Mouse (Mus musculus) embryonic stem cell, embryonic (primary cell): ENCODE data around the gene Spata13.

Experiments
- CTCF ChIA-PET, 4 experiments: fragments of 300-600 bp in 2 of 4; fragments of 350-600 bp in 2 of 4; sonication (Branson Sonifier 250); formaldehyde crosslinking; loops; one replicate each; lab custom pipeline; 2022; ENCODE audit warnings: inconsistent platforms in 2 of 4; lab: Charles Lee
- POLR2A ChIA-PET, 4 experiments: fragments of 300-600 bp in 2 of 4; fragments of 350-600 bp in 2 of 4; sonication (Branson Sonifier 250); formaldehyde crosslinking; loops; one replicate each; lab custom pipeline; 2022; ENCODE audit warnings: antibody characterized with exemption in 4 of 4, inconsistent platforms in 1 of 4; lab: Charles Lee

The Spata13 gene

GRCm38 (mm10) chr14:60690631-60691030, 56.8 kb downstream of the Spata13 start:
- POLR2A ChIA-PET, result no interaction called here

GRCm38 (mm10) chr14:60693122-60693536, 59.3 kb downstream of the Spata13 start:
- POLR2A ChIA-PET, result interaction anchor here in 1 of 4 experiments (1.0 to 1.2 kb wide), 2 partner anchors 15 to 69 kb away, joined by 3 to 4 read pairs; no protein-coding TSS in a partner anchor
- CTCF ChIA-PET, result interaction anchor here in 3 of 4 experiments (0.8 to 2.4 kb wide), 7 partner anchors 16 to 1080 kb away, joined by 3 to 13 read pairs (median 5); no protein-coding TSS in a partner anchor

More at GRCm38 (mm10) chr14:60690631-60691030, 56.8 kb downstream of the Spata13 start:
- CTCF ChIA-PET, result interaction anchor here in 3 of 4 experiments (0.8 to 2.3 kb wide), 8 partner anchors 79 to 176 kb away, joined by 3 to 11 read pairs (median 4); no protein-coding TSS in a partner anchor

- CTCF ChIA-PET, result interaction anchor here (0.5 to 2.4 kb wide), 11 partner anchors 10 to 1080 kb away, joined by 3 to 13 read pairs (median 4); no protein-coding TSS in a partner anchor
- POLR2A ChIA-PET, result interaction anchor here in 1 of 4 experiments (0.6 to 1.2 kb wide), 3 partner anchors 15 to 1096 kb away, joined by 3 to 4 read pairs (median 3); partner anchors contain the start of gene Cdadc1
Measured at GRCm38 (mm10) chr14:60693666-60694065, 59.9 kb downstream of the Spata13 start.

- ChIA-PET POLR2A (interaction anchor here in 1 of 4 experiments (0.6 kb wide), 1 partner anchor 1097 kb away, joined by 3 read pairs; the partner anchor contains the start of gene Cdadc1), CTCF (interaction anchor here in 2 of 4 experiments (0.7 to 2.4 kb wide), 7 partner anchors 77 to 1081 kb away, joined by 3 to 13 read pairs (median 4); no protein-coding TSS in a partner anchor)
Measured at GRCm38 (mm10) chr14:60694215-60694997, 60.6 kb downstream of the Spata13 start.

- ChIA-PET CTCF (interaction anchor here in 3 of 4 experiments (0.6 to 1.7 kb wide), 6 partner anchors 72 to 184 kb away, joined by 3 to 8 read pairs (median 3); no protein-coding TSS in a partner anchor), POLR2A (interaction anchor here in 2 of 4 experiments (0.6 to 1.2 kb wide), 3 partner anchors 14 to 41 kb away, joined by 3 to 4 read pairs (median 4); no protein-coding TSS in a partner anchor)
Measured at GRCm38 (mm10) chr14:60697351-60697750, 63.5 kb downstream of the Spata13 start.

GRCm38 (mm10) chr14:60698980-60699379, 65.2 kb downstream of the Spata13 start:
- ChIA-PET CTCF (interaction anchor here in 1 of 4 experiments (1.0 kb wide), 1 partner anchor 72 kb away, joined by 4 read pairs; no protein-coding TSS in a partner anchor), POLR2A (interaction anchor here in 1 of 4 experiments (0.9 kb wide), 1 partner anchor 11 kb away, joined by 3 read pairs; no protein-coding TSS in a partner anchor)

GRCm38 (mm10) chr14:60702377-60703140, 68.8 kb downstream of the Spata13 start:
- ChIA-PET POLR2A (interaction anchor here in 2 of 4 experiments (0.9 to 1.5 kb wide), 5 partner anchors 8 to 61 kb away, joined by 3 to 6 read pairs (median 4); no protein-coding TSS in a partner anchor), CTCF (interaction anchor here in 1 of 4 experiments (0.7 to 1.5 kb wide), 3 partner anchors 13 to 189 kb away, joined by 3 to 5 read pairs (median 4); no protein-coding TSS in a partner anchor)

GRCm38 (mm10) chr14:60704510-60704909, 70.7 kb downstream of the Spata13 start:
- CTCF ChIA-PET, result interaction anchor here in 1 of 4 experiments (0.6 kb wide), 1 partner anchor 59 kb away, joined by 3 read pairs; no protein-coding TSS in a partner anchor
- POLR2A ChIA-PET, result interaction anchor here in 1 of 4 experiments (1.0 kb wide), 1 partner anchor 442 kb away, joined by 3 read pairs; no protein-coding TSS in a partner anchor

- ChIA-PET CTCF (no interaction called here), POLR2A (no interaction called here)
Measured at GRCm38 (mm10) chr14:60704961-60705360, 71.2 kb downstream of the Spata13 start.

- ChIA-PET POLR2A (interaction anchor here in 3 of 4 experiments (0.6 to 1.4 kb wide), 6 partner anchors 16 to 1275 kb away, joined by 3 to 7 read pairs (median 3); partner anchors contain the start of gene Mipep (in 1 of the 3)), CTCF (interaction anchor here in 2 of 4 experiments (1.0 to 1.4 kb wide), 2 partner anchors 186 to 195 kb away, joined by 3 read pairs; no protein-coding TSS in a partner anchor)
Measured at GRCm38 (mm10) chr14:60709192-60709591, 75.4 kb downstream of the Spata13 start.

- CTCF ChIA-PET, result interaction anchor here in 2 of 4 experiments (1.0 to 1.4 kb wide), 2 partner anchors 186 to 196 kb away, joined by 3 read pairs; no protein-coding TSS in a partner anchor
- POLR2A ChIA-PET, result interaction anchor here in 2 of 4 experiments (1.1 to 1.4 kb wide), 2 partner anchors 18 to 55 kb away, joined by 3 to 7 read pairs; no protein-coding TSS in a partner anchor
Measured at GRCm38 (mm10) chr14:60709749-60710148, 75.9 kb downstream of the Spata13 start.

GRCm38 (mm10) chr14:60711161-60711560, 77.4 kb downstream of the Spata13 start:
- POLR2A ChIA-PET, result interaction anchor here in 2 of 4 experiments (0.7 to 1.9 kb wide), 5 partner anchors 9 to 54 kb away, joined by 3 to 6 read pairs (median 4); no protein-coding TSS in a partner anchor
- CTCF ChIA-PET, result interaction anchor here in 2 of 4 experiments (0.6 to 1.4 kb wide), 3 partner anchors 60 to 196 kb away, joined by 3 to 4 read pairs (median 3); no protein-coding TSS in a partner anchor

- ChIA-PET CTCF (interaction anchor here in 3 of 4 experiments (0.6 to 1.4 kb wide), 5 partner anchors 59 to 197 kb away, joined by 3 to 4 read pairs (median 3); no protein-coding TSS in a partner anchor), POLR2A (interaction anchor here in 2 of 4 experiments (0.7 to 1.9 kb wide), 7 partner anchors 10 to 444 kb away, joined by 3 to 6 read pairs (median 4); no protein-coding TSS in a partner anchor)
Measured at GRCm38 (mm10) chr14:60711590-60712288, 77.9 kb downstream of the Spata13 start.

- ChIA-PET CTCF (interaction anchor here in 3 of 4 experiments (0.6 to 1.4 kb wide), 4 partner anchors 58 to 1102 kb away, joined by 3 to 4 read pairs (median 3); no protein-coding TSS in a partner anchor), POLR2A (interaction anchor here in 3 of 4 experiments (0.5 to 1.6 kb wide), 6 partner anchors 11 to 443 kb away, joined by 3 to 8 read pairs (median 4); no protein-coding TSS in a partner anchor)
Measured at GRCm38 (mm10) chr14:60712289-60712830, 78.6 kb downstream of the Spata13 start.

- CTCF ChIA-PET, result interaction anchor here in 2 of 4 experiments (0.6 to 2.6 kb wide), 8 partner anchors 13 to 254 kb away, joined by 3 to 15 read pairs (median 3); no protein-coding TSS in a partner anchor
Measured at GRCm38 (mm10) chr14:60715686-60716085, 81.9 kb downstream of the Spata13 start.

More at GRCm38 (mm10) chr14:60715686-60716085, 81.9 kb downstream of the Spata13 start:
- POLR2A ChIA-PET, result interaction anchor here in 3 of 4 experiments (0.5 to 1.3 kb wide), 9 partner anchors 8 to 70 kb away, joined by 3 read pairs; no protein-coding TSS in a partner anchor
